In the genomic region with DNA sequence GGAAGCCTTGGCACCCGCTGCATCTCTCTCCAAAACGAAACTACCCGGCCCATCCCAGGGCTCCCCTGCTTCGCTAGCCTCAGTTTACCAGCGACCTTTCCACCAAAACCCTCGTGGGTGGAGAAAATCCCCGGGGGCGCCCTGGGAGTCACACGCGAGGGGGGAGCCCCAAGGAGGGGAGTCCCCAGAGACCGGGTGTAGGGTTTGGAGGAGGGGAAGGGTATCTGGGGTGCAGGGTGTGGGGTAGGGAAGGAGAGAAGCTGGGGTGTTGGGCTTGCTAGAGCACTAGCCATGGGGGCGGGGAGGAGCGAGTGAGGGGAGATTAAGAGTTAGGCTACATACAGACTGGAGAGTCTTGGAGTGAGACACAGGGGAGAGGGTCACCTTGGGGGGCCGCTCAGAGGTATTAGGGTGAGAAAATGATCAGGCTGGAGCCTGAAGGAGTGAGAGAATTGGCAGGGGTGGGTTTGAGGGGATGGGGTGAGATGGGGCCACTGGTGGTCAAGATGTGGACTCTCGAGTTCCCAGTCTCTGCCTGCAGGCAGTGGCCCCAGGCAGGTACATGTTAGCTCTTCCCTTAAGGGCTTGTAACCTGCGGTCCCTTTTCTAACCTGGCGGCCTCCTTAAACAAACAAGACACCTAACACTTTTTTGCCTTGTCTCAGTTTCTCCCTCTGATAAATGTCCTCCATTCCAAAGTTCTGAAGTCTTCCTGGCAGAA, we compare ENCODE assay signal across 8 mouse cellular contexts. TPM values are rescaled to one million over a fixed set of nuclear protein-coding genes. Genes with fewer than 3 reads are reported as not detected.
DNase-seq lines count a peak whose midpoint lies in the region; ATAC-seq and TF ChIP-seq lines count a peak whose summit lies in the region.

No protein-coding gene starts in this region.

- TF ChIP-seq CTCF in bone marrow macrophage, adult 2 months (IDR thresholded peaks at IDR 0.05; ENCODE audit: low read depth, low read length): no peak

- no peak for TF ChIP-seq POLR2A in bone marrow macrophage, adult 2 months (IDR thresholded peaks at IDR 0.05; ENCODE audit: borderline replicate concordance, low read depth, low read length)

- no peaks in the 10 kb centered on the region for H3K9me3 ChIP-seq in kidney, embryonic 14.5 days (ENCODE audit: control insufficient read depth, low read length)
- no peaks in the 10 kb centered on the region for H3K9me3 ChIP-seq in hindbrain, embryonic 16.5 days (ENCODE audit: control insufficient read depth, low read length)
- H3K9me3 ChIP-seq in midbrain, embryonic 13.5 days: no peaks in the 10 kb centered on the region

- no peak for DNase-seq in kidney, postnatal 25 days
- DNase-seq in left cerebral cortex, postnatal 25 days (ENCODE audit: low spot score in 2 of 2): no peak
- DNase-seq in embryo, embryonic 9.5 days (ENCODE audit: extremely low spot score): no peak
- DNase-seq in kidney, adult 9 months: no peak

- H3K4me3 ChIP-seq in kidney, embryonic 14.5 days (ENCODE audit: low read length): peak overlapping the region; percentile 46
- peak overlapping the region; percentile 85 for H3K4me3 ChIP-seq in bone marrow macrophage, adult 2 months (ENCODE audit: insufficient read depth, low read length)
- peak overlapping the region; percentile 14; the same call in 1 of the 2 replicates for H3K4me3 ChIP-seq in hindbrain, embryonic 16.5 days (ENCODE audit: low read length)
- peak overlapping the region; percentile 42 for H3K4me3 ChIP-seq in midbrain, embryonic 13.5 days (replicated peaks)

- 2% methylated on average over 16 of the region's 17 CpGs for WGBS in kidney, embryonic 14.5 days
- under 1% methylated on average over 17 of the region's 17 CpGs for WGBS in hindbrain, embryonic 16.5 days
- 4% methylated on average over 17 of the region's 17 CpGs for WGBS in midbrain, embryonic 13.5 days

- no peak overlapping the region for H3K27ac ChIP-seq in kidney, embryonic 14.5 days (ENCODE audit: low read depth, low read length)
- H3K27ac ChIP-seq in bone marrow macrophage, adult 2 months (ENCODE audit: insufficient read depth, low read depth, low read length): peak overlapping the region; percentile 47
- H3K27ac ChIP-seq in hindbrain, embryonic 16.5 days (ENCODE audit: low read depth, low read length): no peak overlapping the region
- H3K27ac ChIP-seq in midbrain, embryonic 13.5 days: no peak overlapping the region

- H3K9ac ChIP-seq in kidney, embryonic 14.5 days (ENCODE audit: low read depth, low read length): 0 out of 2 replicates have a peak overlapping the region, but pooled peaks have one; percentile 31
- H3K9ac ChIP-seq in hindbrain, embryonic 16.5 days (ENCODE audit: low read depth, low read length): no peak overlapping the region
- no peak overlapping the region for H3K9ac ChIP-seq in midbrain, embryonic 13.5 days (replicated peaks)

- peak overlapping the region; percentile 85 for H3K4me2 ChIP-seq in kidney, embryonic 14.5 days (replicated peaks; ENCODE audit: low read depth, low read length)
- H3K4me2 ChIP-seq in hindbrain, embryonic 16.5 days (ENCODE audit: low read length): peak overlapping the region; percentile 98
- peak overlapping the region; percentile 79 for H3K4me2 ChIP-seq in midbrain, embryonic 13.5 days (replicated peaks)

- peaks cover 52% of the 10 kb centered on the region for H3K27me3 ChIP-seq in kidney, embryonic 14.5 days (ENCODE audit: control insufficient read depth, insufficient read depth, low read length)
- peaks cover 19% of the 10 kb centered on the region for H3K27me3 ChIP-seq in hindbrain, embryonic 16.5 days (replicated peaks; ENCODE audit: control insufficient read depth, insufficient read depth, low read length)
- H3K27me3 ChIP-seq in midbrain, embryonic 13.5 days: peaks cover 76% of the 10 kb centered on the region

- no peak for ATAC-seq in kidney, embryonic 14.5 days (ENCODE audit: low FRiP score, low TSS enrichment)
- no peak for ATAC-seq in hindbrain, embryonic 16.5 days
- ATAC-seq in midbrain, embryonic 13.5 days: no peak

- intact Hi-C loops in left cerebral cortex, postnatal 25 days (cut with DNase I): no loop called here

- peaks cover 62% of the 10 kb centered on the region for H3K4me1 ChIP-seq in kidney, embryonic 14.5 days (ENCODE audit: control insufficient read depth, insufficient read depth, low read length)
- peaks cover 20% of the 10 kb centered on the region for H3K4me1 ChIP-seq in bone marrow macrophage, adult 2 months (ENCODE audit: control insufficient read depth, insufficient read depth, low read length)
- peaks cover 64% of the 10 kb centered on the region for H3K4me1 ChIP-seq in hindbrain, embryonic 16.5 days (ENCODE audit: control insufficient read depth, insufficient read depth, low read depth, low read length)
- peaks cover 74% of the 10 kb centered on the region for H3K4me1 ChIP-seq in midbrain, embryonic 13.5 days (replicated peaks)

- H3K36me3 ChIP-seq in kidney, embryonic 14.5 days (ENCODE audit: control insufficient read depth, insufficient read depth, low read length): no peaks in the 10 kb centered on the region
- H3K36me3 ChIP-seq in hindbrain, embryonic 16.5 days (ENCODE audit: control insufficient read depth, insufficient read depth, low read length): no peaks in the 10 kb centered on the region
- H3K36me3 ChIP-seq in midbrain, embryonic 13.5 days: no peaks in the 10 kb centered on the region

RNA-seq across cellular contexts. Expression of a gene that starts 3.0 kb away (rescaled TPM):
- 16.1 and 16.3 TPM in 2 replicates for polyA plus RNA-seq in kidney, embryonic 14.5 days (2014; fragmentation: Nextera tagmentation; extraction: Ambion mirVana)
- 15.8 and 20.9 TPM in 2 replicates for polyA plus RNA-seq in bone marrow macrophage, adult 2 months (2012; ENCODE audit: insufficient read depth, insufficient read length, missing spikeins)
- polyA plus RNA-seq in hindbrain, embryonic 16.5 days (2015; fragmentation: Nextera tagmentation; extraction: Ambion mirVana): 8.0 and 9.0 TPM in 2 replicates
- polyA plus RNA-seq in midbrain, embryonic 13.5 days (2015; fragmentation: Nextera tagmentation; extraction: Ambion mirVana): 4.0 and 4.9 TPM in 2 replicates
- total RNA-seq in left cerebral cortex, postnatal 25 days (2021): 10 to 100 TPM; 16.4 to 19.0 TPM

RNA-seq across cellular contexts. Expression of a gene that starts 14.8 kb away (rescaled TPM):
- 16.0 and 17.1 TPM in 2 replicates for polyA plus RNA-seq in kidney, embryonic 14.5 days (2014; fragmentation: Nextera tagmentation; extraction: Ambion mirVana)
- polyA plus RNA-seq in bone marrow macrophage, adult 2 months (2012; ENCODE audit: insufficient read depth, insufficient read length, missing spikeins): 18.9 and 19.5 TPM in 2 replicates
- 36.6 and 41.9 TPM in 2 replicates for polyA plus RNA-seq in hindbrain, embryonic 16.5 days (2015; fragmentation: Nextera tagmentation; extraction: Ambion mirVana)
- polyA plus RNA-seq in midbrain, embryonic 13.5 days (2015; fragmentation: Nextera tagmentation; extraction: Ambion mirVana): 46.9 and 48.2 TPM in 2 replicates
- 10 to 100 TPM; 15.1 to 18.9 TPM for total RNA-seq in left cerebral cortex, postnatal 25 days (2021)

RNA-seq across cellular contexts. Expression of a gene that starts 32.1 kb away (rescaled TPM):
- 391 and 501 TPM in 2 replicates for polyA plus RNA-seq in kidney, embryonic 14.5 days (2014; fragmentation: Nextera tagmentation; extraction: Ambion mirVana)
- polyA plus RNA-seq in bone marrow macrophage, adult 2 months (2012; ENCODE audit: insufficient read depth, insufficient read length, missing spikeins): 76.6 and 101 TPM in 2 replicates
- polyA plus RNA-seq in hindbrain, embryonic 16.5 days (2015; fragmentation: Nextera tagmentation; extraction: Ambion mirVana): 314 and 364 TPM in 2 replicates
- polyA plus RNA-seq in midbrain, embryonic 13.5 days (2015; fragmentation: Nextera tagmentation; extraction: Ambion mirVana): 331 TPM in 2 replicates
- 100 to 1,000 TPM; 139 TPM for total RNA-seq in left cerebral cortex, postnatal 25 days (2021)

Comparison
In these comparisons a context has a peak if more than half of its experiments do, and no peak if none do; other contexts are left out.
1. H3K4me3 ChIP-seq: peak in every context shown above with its lines; median percentile 85 in bone marrow macrophage, adult 2 months; 46 in kidney, embryonic 14.5 days; 42 in midbrain, embryonic 13.5 days; 14 in hindbrain, embryonic 16.5 days.